Mouse (Mus musculus) liver, embryonic 14.5 days (tissue): ENCODE data around the gene Gm13288.
"Not testable (repeated sequence)": the region's sequence is repeated elsewhere in the genome, so short reads cannot be mapped to it uniquely, and the experiment has no call there.

Experiments used
- CTCF ChIP-seq: IDR thresholded peaks from 2 replicates; pipeline ENCODE4 v1.5.1; 2016; ENCODE audit warnings: antibody characterized with exemption, low read depth, control low read depth
- EP300 ChIP-seq: IDR thresholded peaks from 2 replicates; pipeline ENCODE4 v1.6.1; 2016; ENCODE audit warnings: antibody characterized with exemption, low read depth

- TF ChIP-seq CTCF, EP300: not testable (repeated sequence)
Observed at GRCm38 (mm10) chr4:88776622-88777021, 28.7 kb upstream of the Gm13288 start, which contains the start of gene Gm13289.
